Mouse (Mus musculus): ENCODE measurements around the gene Cd200. TPM values are rescaled to one million over a fixed set of nuclear protein-coding genes. Genes with fewer than 3 reads are reported as not detected.
A peak's percentile ranks its signal among the peaks of the same experiment; 100 is the strongest.
"Not testable (repeated sequence)": the region's sequence is repeated elsewhere in the genome, so short reads cannot be mapped to it uniquely, and the experiment has no call there.

Gene Cd200
- 0.94 and 4.1 TPM in 2 replicates for polyA plus RNA-seq (2011; ENCODE audit: insufficient read length, low read depth, missing spikeins)

DNA sequence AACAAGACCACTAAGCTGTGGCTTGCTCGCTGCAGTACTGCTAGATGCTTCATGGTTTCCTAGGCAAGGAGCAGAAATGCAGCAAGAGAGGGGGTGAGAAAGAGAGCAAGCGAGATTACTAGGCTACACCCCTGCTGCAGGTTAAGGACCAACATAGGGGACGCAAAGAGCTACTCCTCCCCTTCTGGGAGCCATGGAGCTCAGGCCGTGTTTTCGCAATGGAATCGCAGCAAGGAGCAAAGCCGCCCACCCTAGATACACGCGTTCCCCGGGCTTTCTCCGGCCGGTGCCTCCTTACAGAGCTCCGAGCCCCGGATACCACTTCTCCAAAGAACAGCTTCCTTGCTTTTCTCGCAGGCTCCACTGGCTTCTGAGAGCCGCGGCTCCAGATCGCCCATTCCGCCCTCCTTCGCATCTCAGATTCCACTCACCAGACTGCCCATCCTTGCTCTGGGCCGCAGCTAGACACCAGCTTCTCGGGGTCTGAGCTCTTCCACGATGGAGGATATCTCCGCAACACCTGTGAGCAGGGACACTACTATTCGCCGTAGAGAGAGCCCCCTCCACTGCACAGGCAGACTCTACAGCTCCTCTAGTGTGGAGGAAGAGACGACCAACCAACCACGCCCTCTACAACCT, at the start of gene Cd200:
Gene Cd200, minus strand, starts transcription at position 629 of the 639 bp plus-strand sequence.
- H3K27ac ChIP-seq (ENCODE audit: insufficient read depth, low read length): no peak within 1 kb of the TSS
- no peaks in the 10 kb centered on the region for H3K4me1 ChIP-seq (ENCODE audit: control insufficient read depth, insufficient read depth, low read length)
- TF ChIP-seq POLR2A (IDR thresholded peaks at IDR 0.05; ENCODE audit: low read depth, low read length) (no peak), CTCF (IDR thresholded peaks at IDR 0.05; ENCODE audit: borderline replicate concordance, insufficient read depth, low read length) (no peak)

DNA sequence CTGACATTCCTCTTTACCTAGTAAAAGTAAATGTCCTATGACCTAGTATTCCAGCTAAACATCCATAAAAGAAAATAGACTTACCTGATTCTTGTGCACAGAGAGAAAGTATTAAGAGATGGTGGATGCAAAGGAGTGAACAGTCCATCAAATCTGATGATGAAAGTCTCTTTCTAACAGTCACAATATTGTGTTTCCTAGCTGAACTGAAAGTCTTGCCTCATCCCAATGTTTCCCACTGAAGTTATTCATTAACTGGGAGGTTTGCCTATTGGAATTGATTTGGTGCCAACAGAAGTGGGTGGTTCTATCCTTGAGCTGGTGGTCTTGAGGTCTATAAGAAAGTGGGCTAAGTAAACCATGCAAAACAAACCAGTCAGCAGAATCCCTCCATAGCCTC, 45.9 kb upstream of the Cd200 start:
- Histone ChIP-seq H3K4me1 (ENCODE audit: control insufficient read depth, insufficient read depth, low read length) (no peaks in the 10 kb centered on the region), H3K27ac (ENCODE audit: insufficient read depth, low read length) (no peak overlapping the region), H3K4me3 (ENCODE audit: insufficient read depth, low read length) (no peak overlapping the region)
- TF ChIP-seq POLR2A (IDR thresholded peaks at IDR 0.05; ENCODE audit: low read depth, low read length) (no peak), CTCF (IDR thresholded peaks at IDR 0.05; ENCODE audit: borderline replicate concordance, insufficient read depth, low read length) (no peak)

More for the DNA sequence above, at the start of gene Cd200:
- H3K4me3 ChIP-seq (ENCODE audit: insufficient read depth, low read length): peak within 1 kb of the TSS; percentile 49

DNA sequence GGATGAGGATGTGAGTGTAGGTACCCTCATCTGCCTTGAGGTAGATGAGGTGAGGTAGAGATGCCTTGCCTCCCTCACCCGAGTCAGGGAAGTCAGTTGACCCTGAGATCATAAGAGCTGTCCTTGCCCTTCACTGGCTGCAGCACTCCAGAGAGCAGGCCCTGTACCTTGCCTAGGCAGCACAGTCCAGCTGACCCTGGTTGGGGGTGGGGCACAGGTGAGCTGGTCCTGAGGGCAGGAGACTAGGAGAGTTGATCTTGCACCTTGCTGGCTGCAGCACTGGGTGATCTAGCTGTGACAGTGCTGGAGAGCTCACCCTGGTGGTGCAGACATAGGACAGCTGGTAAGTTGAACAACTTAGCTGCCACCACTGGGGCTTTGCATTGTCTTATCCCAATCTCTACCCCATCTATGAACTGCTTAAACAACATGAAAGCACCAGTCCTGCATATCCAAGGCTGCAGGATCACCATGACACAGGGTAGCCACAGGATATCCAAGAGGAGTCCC, 28.4 kb upstream of the Cd200 start:
- Histone ChIP-seq H3K4me3 (ENCODE audit: insufficient read depth, low read length) (no peak overlapping the region), H3K27ac (ENCODE audit: insufficient read depth, low read length) (no peak overlapping the region), H3K4me1 (ENCODE audit: control insufficient read depth, insufficient read depth, low read length) (no peaks in the 10 kb centered on the region)
- TF ChIP-seq CTCF (IDR thresholded peaks at IDR 0.05; ENCODE audit: borderline replicate concordance, insufficient read depth, low read length) (no peak), POLR2A (IDR thresholded peaks at IDR 0.05; ENCODE audit: low read depth, low read length) (no peak)

DNA sequence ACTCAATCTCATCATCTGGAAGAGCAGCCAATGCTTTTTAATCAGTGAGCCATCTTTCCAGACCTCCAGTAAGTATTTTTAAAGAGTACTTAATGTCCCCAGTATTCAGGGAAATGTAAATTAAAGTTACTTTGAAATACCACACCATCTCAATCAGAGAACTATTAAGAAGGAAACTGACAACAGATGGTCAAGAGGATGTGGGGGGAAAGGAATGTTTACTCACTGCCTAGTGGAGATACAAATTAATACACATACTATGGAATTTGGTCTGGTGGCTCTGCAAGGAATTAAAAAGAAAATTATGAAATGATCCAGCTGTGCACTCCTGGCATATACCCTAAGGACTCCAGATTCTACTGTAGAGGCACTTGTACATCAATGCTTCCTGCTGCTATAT, 26.7 kb upstream of the Cd200 start:
- no peaks in the 10 kb centered on the region for H3K4me1 ChIP-seq (ENCODE audit: control insufficient read depth, insufficient read depth, low read length)
- H3K27ac ChIP-seq (ENCODE audit: insufficient read depth, low read length): no peak overlapping the region
- H3K4me3 ChIP-seq (ENCODE audit: insufficient read depth, low read length): no peak overlapping the region
- no peak for TF ChIP-seq POLR2A (IDR thresholded peaks at IDR 0.05; ENCODE audit: low read depth, low read length)
- TF ChIP-seq CTCF (IDR thresholded peaks at IDR 0.05; ENCODE audit: borderline replicate concordance, insufficient read depth, low read length): no peak

DNA sequence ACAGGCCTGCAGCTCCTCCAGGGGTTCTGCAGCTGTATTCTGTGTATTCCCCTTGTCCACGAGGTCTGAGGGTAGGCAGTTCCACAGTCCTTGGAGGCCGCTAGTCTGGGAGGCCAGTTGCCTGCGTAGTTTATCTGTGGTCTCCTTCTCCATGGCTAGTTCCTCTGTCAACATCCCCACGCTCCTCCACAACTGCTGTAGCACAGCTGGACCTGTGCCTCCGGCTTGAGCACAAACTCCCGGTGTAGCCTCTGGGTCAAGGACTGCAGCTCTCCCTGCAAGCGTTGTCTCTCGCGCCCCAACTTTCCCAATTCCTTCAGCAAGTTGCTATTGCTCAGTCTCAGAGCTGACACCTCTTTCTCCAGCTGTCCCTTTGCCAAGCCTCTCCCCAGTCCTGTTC, 18.8 kb upstream of the Cd200 start:
- TF ChIP-seq POLR2A (IDR thresholded peaks at IDR 0.05; ENCODE audit: low read depth, low read length): no peak
- no peak for TF ChIP-seq CTCF (IDR thresholded peaks at IDR 0.05; ENCODE audit: borderline replicate concordance, insufficient read depth, low read length)
- Histone ChIP-seq H3K4me3 (ENCODE audit: insufficient read depth, low read length) (no peak overlapping the region), H3K4me1 (ENCODE audit: control insufficient read depth, insufficient read depth, low read length) (no peaks in the 10 kb centered on the region), H3K27ac (ENCODE audit: insufficient read depth, low read length) (no peak overlapping the region)

DNA sequence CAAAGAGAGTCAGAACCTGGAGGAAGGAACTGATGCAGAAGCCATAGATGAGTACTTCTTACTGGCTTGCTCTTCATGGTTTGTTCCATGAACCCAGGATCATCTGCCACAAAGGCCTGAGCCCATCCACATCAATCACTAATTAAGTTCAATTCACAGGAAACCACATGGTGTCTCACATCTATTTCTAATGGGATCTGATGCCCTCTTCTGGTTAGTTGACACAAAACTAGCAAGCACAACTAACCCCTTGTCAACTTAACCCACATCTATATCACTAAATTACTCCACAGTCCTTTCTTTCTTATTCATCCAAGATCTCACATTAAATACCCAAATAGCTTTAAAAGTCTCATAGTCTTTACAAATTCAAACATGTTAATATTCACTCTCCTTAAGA, 4.6 kb upstream of the Cd200 start:
- TF ChIP-seq CTCF (IDR thresholded peaks at IDR 0.05; ENCODE audit: borderline replicate concordance, insufficient read depth, low read length) (no peak), POLR2A (IDR thresholded peaks at IDR 0.05; ENCODE audit: low read depth, low read length) (no peak)
- Histone ChIP-seq H3K4me3 (ENCODE audit: insufficient read depth, low read length) (no peak overlapping the region), H3K27ac (ENCODE audit: insufficient read depth, low read length) (no peak overlapping the region), H3K4me1 (ENCODE audit: control insufficient read depth, insufficient read depth, low read length) (no peaks in the 10 kb centered on the region)

DNA sequence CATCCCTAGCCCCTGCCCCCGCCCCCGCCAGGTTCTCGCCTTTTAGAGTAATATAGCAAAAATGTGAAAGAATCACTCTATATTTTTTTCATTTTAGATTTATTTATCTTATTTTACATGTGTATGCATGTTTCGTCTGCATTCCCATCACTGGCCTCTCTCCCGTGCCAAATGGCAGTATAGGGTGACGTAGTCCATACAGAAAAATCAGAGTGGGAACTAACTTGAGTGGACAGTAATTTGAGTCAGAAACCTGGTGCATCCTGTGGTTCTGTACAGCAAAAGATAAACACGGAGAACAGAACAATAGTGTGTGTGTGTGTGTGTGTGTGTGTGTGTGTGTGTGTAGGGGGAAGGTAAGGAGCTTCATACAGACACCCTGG, 202 bp upstream of the Cd200 start:
- H3K4me3 ChIP-seq (ENCODE audit: insufficient read depth, low read length): peak overlapping the region; percentile 49
- not testable (repeated sequence) for H3K27ac ChIP-seq (ENCODE audit: insufficient read depth, low read length)

GRCm38 (mm10) chr16:45407645-45408400, 1.0 kb downstream of the Cd200 start:
- H3K27ac ChIP-seq (ENCODE audit: insufficient read depth, low read length): no peak overlapping the region
- H3K4me1 ChIP-seq (ENCODE audit: control insufficient read depth, insufficient read depth, low read length): no peaks in the 10 kb centered on the region
- H3K4me3 ChIP-seq (ENCODE audit: insufficient read depth, low read length): peak overlapping the region; percentile 49
- no peak for TF ChIP-seq POLR2A (IDR thresholded peaks at IDR 0.05; ENCODE audit: low read depth, low read length)
- no peak for TF ChIP-seq CTCF (IDR thresholded peaks at IDR 0.05; ENCODE audit: borderline replicate concordance, insufficient read depth, low read length)

More for the DNA sequence above, 202 bp upstream of the Cd200 start:
- H3K4me1 ChIP-seq (ENCODE audit: control insufficient read depth, insufficient read depth, low read length): not testable (repeated sequence)

- Histone ChIP-seq H3K4me3 (ENCODE audit: insufficient read depth, low read length) (no peak overlapping the region), H3K4me1 (ENCODE audit: control insufficient read depth, insufficient read depth, low read length) (no peaks in the 10 kb centered on the region), H3K27ac (ENCODE audit: insufficient read depth, low read length) (no peak overlapping the region)
- TF ChIP-seq CTCF (IDR thresholded peaks at IDR 0.05; ENCODE audit: borderline replicate concordance, insufficient read depth, low read length): no peak
- no peak for TF ChIP-seq POLR2A (IDR thresholded peaks at IDR 0.05; ENCODE audit: low read depth, low read length)
Observed at GRCm38 (mm10) chr16:45407091-45407490, 1.8 kb downstream of the Cd200 start.

DNA sequence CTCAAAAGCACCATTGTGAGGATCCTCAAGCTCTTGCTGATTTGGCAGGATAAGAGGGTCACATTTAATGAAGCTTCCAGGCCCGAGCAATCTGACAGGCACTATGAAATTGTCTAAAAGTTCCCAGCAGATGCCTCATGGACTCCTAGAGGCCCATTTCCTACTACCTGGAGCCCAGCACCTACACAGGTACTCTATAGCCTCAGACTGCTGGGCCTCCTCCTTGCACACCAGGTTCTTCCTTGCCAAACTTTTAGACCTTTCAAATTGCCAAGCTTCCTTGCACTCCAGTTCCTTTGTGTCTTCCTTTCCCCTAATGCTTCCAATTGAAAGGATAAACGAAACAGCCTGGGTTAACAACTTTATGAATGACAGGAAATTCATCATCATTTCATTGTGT, 5.9 kb downstream of the Cd200 start:
- Histone ChIP-seq H3K4me1 (ENCODE audit: control insufficient read depth, insufficient read depth, low read length) (no peaks in the 10 kb centered on the region), H3K27ac (ENCODE audit: insufficient read depth, low read length) (no peak overlapping the region), H3K4me3 (ENCODE audit: insufficient read depth, low read length) (no peak overlapping the region)
- no peak for TF ChIP-seq POLR2A (IDR thresholded peaks at IDR 0.05; ENCODE audit: low read depth, low read length)
- TF ChIP-seq CTCF (IDR thresholded peaks at IDR 0.05; ENCODE audit: borderline replicate concordance, insufficient read depth, low read length): no peak
